Mouse (Mus musculus) testis, adult 2 months (tissue): ENCODE measurements around the gene Col4a3bp. TPM values are rescaled to one million over a fixed set of nuclear protein-coding genes. Genes with fewer than 3 reads are reported as not detected.

ENCODE experiments used
- H3K27ac ChIP-seq: fragments of 200-500 bp; 2 replicates; pipeline ENCODE4 v1.5.1; 2012; ENCODE audit warnings: low read depth, low read length; ENCODE audit not compliant: control insufficient read depth, insufficient read depth
- H3K27me3 ChIP-seq: fragments of 200-500 bp; 2 replicates; pipeline ENCODE4 v1.6.1; 2012; ENCODE audit warnings: mild to moderate bottlenecking, low read length, moderate library complexity; ENCODE audit not compliant: control insufficient read depth, insufficient read depth
- H3K36me3 ChIP-seq: fragments of 200-500 bp; 2 replicates; pipeline ENCODE4 v1.6.1; 2012; ENCODE audit warnings: mild to moderate bottlenecking, low read length; ENCODE audit not compliant: control insufficient read depth, insufficient read depth
- H3K4me1 ChIP-seq: fragments of 200-500 bp; 2 replicates; pipeline ENCODE4 v1.6.1; 2012; ENCODE audit warnings: low read length; ENCODE audit not compliant: control insufficient read depth, insufficient read depth
- H3K4me3 ChIP-seq: fragments of 200-500 bp; 2 replicates; pipeline ENCODE4 v1.5.1; 2012; ENCODE audit warnings: low read depth, mild to moderate bottlenecking, low read length, moderate library complexity, mixed read lengths; ENCODE audit not compliant: control insufficient read depth
- CTCF ChIP-seq: fragments of 200-500 bp; IDR thresholded peaks from 2 replicates; pipeline ENCODE4 v1.5.1; 2012; ENCODE audit warnings: low read depth, mild to moderate bottlenecking, inconsistent platforms, low read length, moderate library complexity; ENCODE audit not compliant: control insufficient read depth, insufficient read depth, insufficient replicate concordance
- POLR2A ChIP-seq: fragments of 200-500 bp; IDR thresholded peaks from 2 replicates; pipeline ENCODE4 v1.6.1; 2012; ENCODE audit warnings: low read depth, mild to moderate bottlenecking, inconsistent platforms, low read length, moderate library complexity; ENCODE audit not compliant: control insufficient read depth
- polyA plus RNA-seq: library from polyadenylated mRNA; depleted of rRNA; stranded (reverse); fragments of >200 nt; gene quantifications from 2 replicates; pipeline ENCODE4 v1.2.3, GENCODE M21; 2012

Col4a3bp gene
- polyA plus RNA-seq, 1 experiment: 59.6 TPM

DNA sequence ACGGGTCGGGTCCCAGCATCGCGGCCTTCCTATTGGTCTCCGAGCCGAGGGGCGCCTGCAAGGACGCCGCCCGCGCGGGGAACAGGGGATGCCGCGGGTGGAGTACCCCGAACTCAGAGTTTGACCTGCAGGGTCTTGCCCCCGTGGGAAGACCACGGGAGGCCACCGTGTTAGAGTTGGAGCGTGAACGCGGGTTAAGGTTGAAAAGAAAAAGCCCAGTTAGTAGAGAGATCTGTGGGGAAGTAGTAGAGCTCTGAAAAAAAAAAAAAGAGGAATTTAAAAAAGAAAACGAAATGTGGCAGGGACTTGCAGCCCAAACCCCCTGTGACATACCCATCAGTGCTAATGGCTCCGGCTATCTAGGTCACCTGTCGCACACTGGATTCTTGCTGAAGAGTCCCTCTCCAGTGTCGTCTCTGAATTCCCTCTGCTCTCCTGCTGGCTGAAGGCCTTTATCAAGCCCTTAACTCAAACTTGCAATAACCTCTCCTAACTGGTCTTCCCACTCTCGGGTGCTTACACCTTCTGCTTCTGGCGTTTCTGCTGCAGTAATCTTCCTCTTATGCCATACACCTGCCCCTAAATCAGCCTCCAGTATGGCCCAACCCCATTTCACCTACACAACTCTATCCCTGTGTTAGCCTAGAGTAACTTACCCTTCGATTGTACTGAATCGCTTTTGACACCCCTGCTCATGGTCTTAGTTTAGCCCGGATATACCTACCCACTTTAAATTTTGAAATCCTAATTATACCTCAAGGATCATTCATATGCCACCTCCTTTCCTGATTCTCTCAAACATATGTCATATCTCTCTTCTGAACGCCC, 128.9 kb downstream of the Col4a3bp start:
- H3K4me1 ChIP-seq: peaks cover 8% of the 10 kb centered on the region
- no peak for TF ChIP-seq CTCF
- no peak for TF ChIP-seq POLR2A
- H3K27ac ChIP-seq: peak overlapping the region; percentile 87
- no peaks in the 10 kb centered on the region for H3K27me3 ChIP-seq
- no peaks in the 10 kb centered on the region for H3K36me3 ChIP-seq
- H3K4me3 ChIP-seq: peak overlapping the region; percentile 95

DNA sequence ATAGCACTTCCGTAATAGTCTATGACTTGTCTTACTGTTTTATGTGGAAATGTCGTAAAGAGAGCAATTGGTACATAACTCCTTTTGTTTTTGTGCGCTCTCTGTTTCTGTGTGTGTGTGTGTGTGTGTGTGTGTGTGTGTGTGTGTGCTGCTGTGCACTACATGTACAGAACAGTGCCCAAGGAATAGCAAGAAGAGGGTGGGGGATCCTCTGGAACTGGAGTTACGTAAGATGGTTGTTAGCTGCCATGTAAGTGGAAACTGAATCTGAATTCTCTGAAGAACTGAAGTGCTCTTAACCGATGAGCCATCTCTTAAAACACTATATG, 129.5 kb downstream of the Col4a3bp start:
- H3K4me1 ChIP-seq: peaks cover 8% of the 10 kb centered on the region
- H3K36me3 ChIP-seq: no peaks in the 10 kb centered on the region
- TF ChIP-seq POLR2A (no peak), CTCF (no peak)
- H3K27me3 ChIP-seq: no peaks in the 10 kb centered on the region
- no peak overlapping the region for H3K4me3 ChIP-seq
- H3K27ac ChIP-seq: no peak overlapping the region

DNA sequence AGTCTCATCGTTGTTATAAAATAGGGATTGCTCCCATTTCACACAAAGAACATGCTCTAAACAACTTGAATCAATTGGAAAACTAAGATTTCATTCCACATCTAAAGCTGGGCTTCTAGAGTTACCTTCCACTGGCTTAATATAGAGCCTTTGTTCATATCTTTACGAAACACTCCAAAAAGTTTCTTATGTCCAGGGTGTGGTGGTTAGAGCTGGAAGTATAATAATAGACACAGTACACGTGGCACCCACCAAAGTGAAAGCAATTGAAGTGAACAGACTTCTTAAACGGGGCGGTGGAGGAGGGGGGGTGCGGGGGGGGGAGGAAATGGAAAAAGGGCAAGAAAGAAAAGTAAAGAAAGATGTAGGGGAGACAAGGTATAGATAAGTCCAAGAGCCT, 129.9 kb downstream of the Col4a3bp start:
- TF ChIP-seq CTCF (no peak), POLR2A (no peak)
- no peaks in the 10 kb centered on the region for H3K36me3 ChIP-seq
- H3K27ac ChIP-seq: no peak overlapping the region
- H3K27me3 ChIP-seq: no peaks in the 10 kb centered on the region
- no peak overlapping the region for H3K4me3 ChIP-seq
- H3K4me1 ChIP-seq: peaks cover 8% of the 10 kb centered on the region

DNA sequence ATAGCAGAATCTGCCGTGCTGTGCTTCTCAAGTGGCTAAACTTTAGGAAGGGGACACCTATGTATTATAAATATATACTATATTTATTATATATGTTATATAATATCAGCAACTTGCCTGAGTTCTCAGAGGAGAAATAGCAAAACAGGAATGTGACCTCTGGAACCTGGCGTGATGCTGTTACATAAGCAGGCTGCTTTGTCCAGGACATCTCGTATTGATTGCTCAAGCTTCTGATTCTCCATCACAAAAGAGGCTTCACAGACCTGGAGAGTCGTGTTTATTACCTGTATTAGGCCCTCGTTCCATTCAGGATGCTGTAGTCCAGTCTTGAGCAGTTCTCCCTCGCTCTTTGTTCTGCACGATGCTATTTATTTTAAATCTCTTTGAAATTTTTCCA, 131.4 kb downstream of the Col4a3bp start:
- H3K27me3 ChIP-seq: no peaks in the 10 kb centered on the region
- no peak overlapping the region for H3K27ac ChIP-seq
- no peak overlapping the region for H3K4me3 ChIP-seq
- peaks cover 6% of the 10 kb centered on the region for H3K4me1 ChIP-seq
- TF ChIP-seq CTCF (no peak), POLR2A (no peak)
- no peaks in the 10 kb centered on the region for H3K36me3 ChIP-seq

DNA sequence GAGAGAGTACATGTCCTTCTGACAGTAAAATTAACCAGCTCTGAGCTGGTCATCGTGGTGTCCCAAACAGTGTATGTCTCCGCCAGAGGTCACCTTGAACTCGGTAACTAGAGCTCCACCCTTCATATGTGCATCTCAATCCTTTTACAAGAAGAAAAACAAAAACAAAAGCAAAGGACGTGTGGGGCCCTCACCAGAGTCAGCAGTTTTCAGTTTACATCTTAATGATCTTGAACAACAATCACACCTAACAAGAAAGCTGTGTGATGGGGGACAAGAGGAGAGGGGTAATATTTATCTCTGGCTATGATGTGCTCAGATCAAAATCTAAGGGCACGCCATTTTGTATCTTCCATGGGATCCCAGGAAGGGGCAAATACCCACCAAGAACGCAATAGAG, 133.3 kb downstream of the Col4a3bp start:
- Histone ChIP-seq H3K27ac (no peak overlapping the region), H3K4me3 (no peak overlapping the region), H3K27me3 (no peaks in the 10 kb centered on the region), H3K4me1 (peaks cover 6% of the 10 kb centered on the region), H3K36me3 (no peaks in the 10 kb centered on the region)
- TF ChIP-seq CTCF (no peak), POLR2A (no peak)

DNA sequence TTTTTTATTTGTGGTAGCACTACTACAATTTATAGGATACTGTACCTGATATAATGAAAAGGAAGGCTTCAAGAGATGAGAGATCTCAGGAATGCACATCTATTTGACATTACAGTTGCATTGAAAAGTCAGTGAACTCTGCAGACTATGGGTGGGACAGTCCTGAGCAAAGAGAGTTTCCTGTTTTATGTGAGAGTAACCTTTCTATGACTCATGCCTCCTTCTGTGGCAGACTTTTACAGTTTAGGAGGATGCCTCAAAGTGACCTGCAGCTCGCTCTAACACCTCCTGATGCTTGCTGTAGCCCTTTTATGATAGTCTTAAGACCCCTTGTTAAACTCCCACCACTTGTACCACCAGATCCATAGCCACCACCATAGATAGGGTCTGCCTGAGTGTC, 134.7 kb downstream of the Col4a3bp start:
- no peak for TF ChIP-seq POLR2A
- no peak for TF ChIP-seq CTCF
- Histone ChIP-seq H3K4me3 (no peak overlapping the region), H3K4me1 (no peaks in the 10 kb centered on the region), H3K27ac (no peak overlapping the region), H3K36me3 (no peaks in the 10 kb centered on the region), H3K27me3 (no peaks in the 10 kb centered on the region)

DNA sequence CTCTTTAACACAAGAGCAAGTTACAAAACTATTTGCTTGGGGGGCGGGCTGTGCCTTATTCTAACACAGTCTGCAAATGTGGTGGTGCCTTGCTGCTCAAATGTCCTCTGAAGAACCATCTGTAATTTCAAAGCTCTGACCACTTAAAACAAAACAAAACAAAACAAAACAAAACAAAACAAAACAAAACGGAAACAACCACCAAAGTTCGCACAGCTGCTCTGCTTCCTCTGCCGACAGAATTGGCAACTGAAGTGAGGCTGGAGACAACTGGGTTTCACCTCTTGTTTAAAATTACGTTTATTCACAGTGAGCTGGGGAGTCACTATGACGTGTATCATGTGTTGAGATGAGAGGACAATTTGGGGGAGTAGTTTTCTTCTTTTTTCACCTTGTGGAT, 136.2 kb downstream of the Col4a3bp start:
- Histone ChIP-seq H3K27me3 (no peaks in the 10 kb centered on the region), H3K36me3 (no peaks in the 10 kb centered on the region), H3K27ac (no peak overlapping the region), H3K4me1 (no peaks in the 10 kb centered on the region), H3K4me3 (no peak overlapping the region)
- no peak for TF ChIP-seq POLR2A
- no peak for TF ChIP-seq CTCF
